Mouse (Mus musculus) ES-E14 (cell line): ENCODE measurements around the gene Slc31a1.

Experiments used
- CHD2 ChIP-seq: IDR thresholded peaks from 2 replicates; pipeline ENCODE4 v1.6.1; 2014; ENCODE audit warnings: mild to moderate bottlenecking, low read depth, low read length, inconsistent platforms
- MAFK ChIP-seq: IDR thresholded peaks from 2 replicates; pipeline ENCODE4 v1.6.1; 2014; ENCODE audit warnings: mild to moderate bottlenecking, low read depth, low read length, inconsistent platforms; ENCODE audit not compliant: insufficient read depth
- ZNF384 ChIP-seq: IDR thresholded peaks from 2 replicates; pipeline ENCODE4 v1.6.1; 2012; ENCODE audit warnings: low read depth, low read length, inconsistent platforms

- TF ChIP-seq ZNF384 = no peak
- no peak for TF ChIP-seq MAFK
- no peak for TF ChIP-seq CHD2
Observed at GRCm38 (mm10) chr4:62367586-62367985, 7.1 kb downstream of the Slc31a1 start.
